Mouse (Mus musculus): ENCODE measurements around the gene Aplp2.

Gene Aplp2

DNA sequence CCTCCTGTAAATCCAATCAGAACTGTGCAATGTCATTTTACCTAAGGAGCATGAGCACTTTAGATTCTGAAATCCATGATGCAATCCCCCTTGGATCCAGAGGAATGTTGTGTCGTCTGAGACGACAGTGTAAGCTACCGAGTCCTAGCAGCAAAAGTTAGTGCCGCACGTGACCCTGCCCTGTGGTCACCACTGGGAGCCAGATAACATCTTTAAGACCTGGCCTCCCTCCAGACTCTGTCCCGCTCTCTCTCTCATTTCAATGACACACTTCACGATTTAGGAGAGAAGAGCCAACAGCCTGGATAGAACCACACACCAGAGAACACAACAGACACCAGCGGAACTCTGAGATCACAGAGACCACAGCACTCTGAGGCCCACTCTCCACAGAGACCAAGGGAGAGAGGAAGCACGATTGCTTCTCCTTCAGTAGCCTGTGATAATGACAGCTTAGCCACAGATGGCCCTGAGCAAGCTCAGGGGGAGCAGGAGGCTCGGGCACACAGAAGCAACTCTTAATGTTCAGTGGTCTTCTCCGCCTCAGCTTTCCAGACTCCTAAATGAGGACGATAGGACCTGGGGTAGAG, 83.6 kb downstream of the Aplp2 start:
- DNase-seq (ENCODE audit: low read depth, low spot score), result no peak

- DNase-seq (ENCODE audit: low read depth, low spot score), result no peak
These were observed 85.5 kb downstream of the Aplp2 start for GRCm38 (mm10) chr9:31126079-31126478.

DNA sequence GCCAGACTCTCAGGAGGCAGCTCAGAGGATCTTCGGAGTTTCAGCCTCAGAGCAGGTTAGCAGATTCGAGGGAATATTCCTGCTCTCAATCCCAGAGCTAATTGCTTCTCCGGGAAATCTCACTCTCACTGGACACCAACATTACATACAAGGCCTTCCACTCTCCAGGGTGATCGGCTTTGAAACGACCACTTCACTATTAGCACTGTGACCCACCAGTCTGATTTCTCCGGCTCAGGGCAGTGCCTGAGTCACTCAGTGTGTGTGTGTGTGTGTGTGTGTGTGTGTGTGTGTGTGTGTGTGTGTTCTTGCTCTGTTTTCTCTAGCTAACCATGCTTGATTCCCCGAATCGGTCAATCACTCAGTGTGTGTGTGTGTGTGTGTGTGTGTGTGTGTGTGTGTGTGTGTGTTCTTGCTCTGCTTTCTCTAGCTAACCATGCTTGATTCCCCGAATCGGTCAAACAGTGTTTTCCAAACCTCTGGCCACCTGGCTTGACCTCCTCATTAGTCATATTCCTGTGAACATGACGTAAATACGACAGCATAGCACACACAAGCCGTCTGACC, 89.1 kb downstream of the Aplp2 start:
- no peak for DNase-seq (ENCODE audit: low read depth, low spot score)

DNA sequence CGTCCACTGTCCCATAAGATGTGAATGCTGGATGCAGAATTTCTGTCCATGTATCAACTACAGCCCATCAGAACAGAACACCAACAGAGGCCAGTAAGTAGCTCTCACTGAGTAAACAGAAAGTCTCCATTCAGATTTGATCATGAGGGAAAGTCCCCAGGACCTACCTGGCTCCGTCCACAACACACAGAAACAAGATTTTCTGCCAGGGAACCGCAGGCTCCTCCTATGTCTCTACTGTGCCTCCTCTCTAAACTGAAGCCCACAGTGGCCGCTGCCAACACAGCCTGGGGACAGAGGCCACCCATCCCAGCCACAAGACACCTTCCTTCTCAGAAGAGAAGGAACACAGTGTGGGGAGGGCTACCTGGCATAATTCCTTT, 91.1 kb downstream of the Aplp2 start:
- DNase-seq (ENCODE audit: low read depth, low spot score), result no peak

GRCm38 (mm10) chr9:31119882-31120532, 91.6 kb downstream of the Aplp2 start:
- peak; percentile 91 for DNase-seq (ENCODE audit: low read depth, low spot score)

DNA sequence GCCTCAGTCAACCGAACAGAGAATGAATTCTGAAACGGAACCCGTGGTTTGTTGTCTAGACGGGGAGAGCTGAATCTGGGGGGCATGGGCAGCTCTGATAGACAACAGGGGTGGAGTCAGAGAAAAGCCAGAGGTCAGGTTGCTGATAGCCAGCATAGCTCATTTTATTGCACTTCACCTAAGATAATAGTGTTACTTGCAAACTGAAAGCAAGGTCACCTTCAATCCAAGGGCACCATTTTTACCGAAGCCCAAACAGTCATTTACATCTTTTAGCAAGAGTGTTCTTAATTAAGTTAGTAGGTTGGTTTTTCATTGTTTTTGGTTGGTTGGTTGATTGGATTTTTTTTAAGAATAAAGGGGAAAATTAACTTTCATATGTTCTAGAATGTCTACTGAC, 92.2 kb downstream of the Aplp2 start:
- DNase-seq (ENCODE audit: low read depth, low spot score), result peak; percentile 67

GRCm38 (mm10) chr9:31118520-31119298, 92.9 kb downstream of the Aplp2 start:
- peak; percentile 84 for DNase-seq (ENCODE audit: low read depth, low spot score)

- peak; percentile 93 for DNase-seq (ENCODE audit: low read depth, low spot score)
These were observed 94.1 kb downstream of the Aplp2 start for GRCm38 (mm10) chr9:31117488-31117887.

- peak; percentile 36 for DNase-seq (ENCODE audit: low read depth, low spot score)
These were observed 94.5 kb downstream of the Aplp2 start for GRCm38 (mm10) chr9:31117088-31117487.

DNA sequence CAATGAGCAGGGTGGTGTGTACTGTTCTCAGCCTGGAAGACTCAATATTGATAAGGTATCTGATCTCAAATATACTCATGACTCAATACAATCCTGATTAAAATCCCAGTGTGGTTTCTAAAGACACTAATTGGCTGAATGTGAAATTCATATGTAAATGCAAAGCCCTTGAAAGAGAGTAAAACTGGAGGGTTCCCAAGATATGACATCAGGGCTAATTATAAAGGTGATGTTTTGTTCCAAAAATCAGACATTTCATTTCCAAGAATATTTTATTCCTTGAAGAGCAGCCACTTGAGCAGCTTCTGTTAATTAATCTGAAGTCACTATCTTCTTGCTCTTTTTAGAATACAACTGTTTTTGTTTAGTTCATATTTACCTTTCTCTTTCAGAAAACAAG, 96.0 kb downstream of the Aplp2 start:
- no peak for DNase-seq (ENCODE audit: low read depth, low spot score)

DNA sequence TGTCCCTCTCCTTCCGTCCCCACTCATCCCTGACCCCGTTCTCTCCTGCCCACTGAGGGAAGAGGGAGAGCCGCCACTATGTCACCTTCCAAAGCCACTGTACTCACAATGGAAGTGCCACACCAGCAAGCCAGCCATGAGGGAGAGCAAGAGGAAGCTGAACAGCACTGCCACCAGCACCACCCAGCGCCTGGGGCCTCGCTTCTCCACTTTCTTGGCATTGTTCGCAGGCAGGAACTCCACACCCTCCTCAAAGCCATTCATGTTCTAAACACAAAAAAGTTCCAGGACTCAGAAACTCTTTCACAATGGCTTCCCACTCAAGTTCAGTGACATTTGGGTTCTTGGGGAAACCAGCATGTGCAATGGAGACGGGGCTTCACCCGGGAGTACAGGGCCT, 103.2 kb downstream of the Aplp2 start:
- peak; percentile 78 for DNase-seq (ENCODE audit: low read depth, low spot score)
